Mouse (Mus musculus): ENCODE measurements around the gene Foxn3. TPM values are rescaled to one million over a fixed set of nuclear protein-coding genes. Genes with fewer than 3 reads are reported as not detected.

Gene Foxn3
- polyA plus RNA-seq, 1 experiment from 2014 or later = 95.8 TPM

DNA sequence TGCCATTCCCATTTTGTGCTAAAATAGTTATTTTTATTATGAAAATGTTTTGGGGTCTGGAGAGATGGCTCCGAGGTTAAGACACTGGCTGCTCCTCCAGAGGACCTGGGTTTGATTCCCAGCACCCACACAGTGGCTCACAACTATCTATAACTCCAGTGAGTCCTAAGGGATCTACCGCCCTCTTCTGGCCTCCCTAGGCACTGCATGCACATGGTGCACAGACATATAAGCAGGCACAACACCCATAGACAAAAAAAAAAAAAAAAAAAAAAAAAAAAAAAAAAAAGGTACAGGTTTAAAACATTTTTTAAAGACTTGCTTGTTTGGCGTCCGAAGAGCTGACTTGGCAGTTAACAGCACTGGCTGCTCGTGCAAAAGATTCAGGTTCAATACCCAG, 391.2 kb downstream of the Foxn3 start:
- Histone ChIP-seq H3K9me3 (ENCODE audit: control insufficient read depth, low read length) (no peaks in the 10 kb centered on the region), H3K36me3 (ENCODE audit: control insufficient read depth, insufficient read depth, low read length) (no peaks in the 10 kb centered on the region), H3K9ac (replicated peaks; ENCODE audit: low read depth, low read length) (no peak overlapping the region), H3K4me3 (ENCODE audit: low read depth, low read length) (no peak overlapping the region), H3K27ac (ENCODE audit: low read depth, low read length) (no peak overlapping the region), H3K4me2 (ENCODE audit: low read depth, low read length) (no peak overlapping the region), H3K27me3 (ENCODE audit: control insufficient read depth, insufficient read depth, low read length) (no peaks in the 10 kb centered on the region), H3K4me1 (ENCODE audit: control insufficient read depth, insufficient read depth, low read length) (no peaks in the 10 kb centered on the region)
- no peak for ATAC-seq (ENCODE audit: low read depth)
- WGBS = 87% methylated on average over 5 of the region's 5 CpGs

- H3K4me2 ChIP-seq (ENCODE audit: low read depth, low read length) = no peak overlapping the region
- no peaks in the 10 kb centered on the region for H3K4me1 ChIP-seq (ENCODE audit: control insufficient read depth, insufficient read depth, low read length)
- H3K4me3 ChIP-seq (ENCODE audit: low read depth, low read length) = no peak overlapping the region
- no peak overlapping the region for H3K9ac ChIP-seq (replicated peaks; ENCODE audit: low read depth, low read length)
- no peaks in the 10 kb centered on the region for H3K27me3 ChIP-seq (ENCODE audit: control insufficient read depth, insufficient read depth, low read length)
- H3K27ac ChIP-seq (ENCODE audit: low read depth, low read length) = no peak overlapping the region
- H3K9me3 ChIP-seq (ENCODE audit: control insufficient read depth, low read length) = no peaks in the 10 kb centered on the region
- H3K36me3 ChIP-seq (ENCODE audit: control insufficient read depth, insufficient read depth, low read length) = no peaks in the 10 kb centered on the region
- no peak for ATAC-seq (ENCODE audit: low read depth)
- WGBS = 92% methylated on average over 6 of the region's 6 CpGs
Measured at GRCm38 (mm10) chr12:99169925-99170324, 393.5 kb downstream of the Foxn3 start.

GRCm38 (mm10) chr12:99166091-99166490, 397.3 kb downstream of the Foxn3 start:
- no peak for ATAC-seq (ENCODE audit: low read depth)
- 96% methylated on average over 6 of the region's 6 CpGs for WGBS

GRCm38 (mm10) chr12:99163342-99163682, 400.1 kb downstream of the Foxn3 start:
- H3K4me2 ChIP-seq (ENCODE audit: low read depth, low read length) = no peak overlapping the region
- H3K4me3 ChIP-seq (ENCODE audit: low read depth, low read length) = no peak overlapping the region
- no peak overlapping the region for H3K9ac ChIP-seq (replicated peaks; ENCODE audit: low read depth, low read length)
- WGBS = 36% methylated on average over 9 of the region's 9 CpGs
- ATAC-seq (ENCODE audit: low read depth) = peak; percentile 15; the same call in 1 of the 2 replicates
- no peaks in the 10 kb centered on the region for H3K27me3 ChIP-seq (ENCODE audit: control insufficient read depth, insufficient read depth, low read length)
- H3K4me1 ChIP-seq (ENCODE audit: control insufficient read depth, insufficient read depth, low read length) = peaks cover 4% of the 10 kb centered on the region; the same call in 1 of the 2 replicates
- H3K9me3 ChIP-seq (ENCODE audit: control insufficient read depth, low read length) = no peaks in the 10 kb centered on the region
- no peak overlapping the region for H3K27ac ChIP-seq (ENCODE audit: low read depth, low read length)
- H3K36me3 ChIP-seq (ENCODE audit: control insufficient read depth, insufficient read depth, low read length) = no peaks in the 10 kb centered on the region

More at GRCm38 (mm10) chr12:99166091-99166490, 397.3 kb downstream of the Foxn3 start:
- Histone ChIP-seq H3K4me1 (ENCODE audit: control insufficient read depth, insufficient read depth, low read length) (peaks cover 4% of the 10 kb centered on the region; the same call in 1 of the 2 replicates), H3K27me3 (ENCODE audit: control insufficient read depth, insufficient read depth, low read length) (no peaks in the 10 kb centered on the region), H3K27ac (ENCODE audit: low read depth, low read length) (no peak overlapping the region), H3K36me3 (ENCODE audit: control insufficient read depth, insufficient read depth, low read length) (no peaks in the 10 kb centered on the region), H3K4me3 (ENCODE audit: low read depth, low read length) (no peak overlapping the region), H3K9me3 (ENCODE audit: control insufficient read depth, low read length) (no peaks in the 10 kb centered on the region), H3K4me2 (ENCODE audit: low read depth, low read length) (no peak overlapping the region), H3K9ac (replicated peaks; ENCODE audit: low read depth, low read length) (no peak overlapping the region)

- Histone ChIP-seq H3K4me3 (ENCODE audit: low read depth, low read length) (no peak overlapping the region), H3K4me2 (ENCODE audit: low read depth, low read length) (no peak overlapping the region), H3K4me1 (ENCODE audit: control insufficient read depth, insufficient read depth, low read length) (peaks cover 4% of the 10 kb centered on the region; the same call in 1 of the 2 replicates), H3K9me3 (ENCODE audit: control insufficient read depth, low read length) (no peaks in the 10 kb centered on the region), H3K9ac (replicated peaks; ENCODE audit: low read depth, low read length) (no peak overlapping the region), H3K27me3 (ENCODE audit: control insufficient read depth, insufficient read depth, low read length) (no peaks in the 10 kb centered on the region), H3K27ac (ENCODE audit: low read depth, low read length) (no peak overlapping the region), H3K36me3 (ENCODE audit: control insufficient read depth, insufficient read depth, low read length) (no peaks in the 10 kb centered on the region)
- ATAC-seq (ENCODE audit: low read depth) = peak; percentile 32; the same call in 1 of the 2 replicates
- 55% methylated on average over 12 of the region's 12 CpGs for WGBS
Measured at GRCm38 (mm10) chr12:99162639-99163341, 400.6 kb downstream of the Foxn3 start.

- Histone ChIP-seq H3K4me2 (ENCODE audit: low read depth, low read length) (no peak overlapping the region), H3K36me3 (ENCODE audit: control insufficient read depth, insufficient read depth, low read length) (no peaks in the 10 kb centered on the region), H3K9ac (replicated peaks; ENCODE audit: low read depth, low read length) (no peak overlapping the region), H3K27me3 (ENCODE audit: control insufficient read depth, insufficient read depth, low read length) (no peaks in the 10 kb centered on the region), H3K9me3 (ENCODE audit: control insufficient read depth, low read length) (no peaks in the 10 kb centered on the region), H3K4me3 (ENCODE audit: low read depth, low read length) (no peak overlapping the region), H3K27ac (ENCODE audit: low read depth, low read length) (no peak overlapping the region), H3K4me1 (ENCODE audit: control insufficient read depth, insufficient read depth, low read length) (peaks cover 4% of the 10 kb centered on the region; the same call in 1 of the 2 replicates)
- peak; percentile 75 for ATAC-seq (ENCODE audit: low read depth)
- 65% methylated on average over 10 of the region's 10 CpGs for WGBS
Measured at GRCm38 (mm10) chr12:99162188-99162587, 401.2 kb downstream of the Foxn3 start.

DNA sequence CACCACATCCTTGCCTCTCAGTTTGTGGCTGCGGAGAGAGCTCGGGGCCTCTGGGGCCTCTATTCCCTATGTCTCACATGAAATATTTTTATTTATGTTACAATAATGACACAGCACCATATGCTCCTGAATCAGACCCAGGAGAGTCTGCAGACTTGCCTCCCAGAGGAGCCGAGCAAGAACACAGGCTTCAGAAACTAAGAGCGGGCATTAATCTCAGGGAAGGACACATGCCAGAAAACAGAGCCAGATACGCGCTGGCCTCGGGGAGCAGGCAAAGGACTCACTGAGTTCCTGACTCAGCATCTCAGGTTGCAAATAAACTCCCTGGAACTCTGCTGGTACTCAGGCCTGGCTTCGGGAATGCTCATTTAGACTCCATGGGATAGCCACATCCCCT, 403.3 kb downstream of the Foxn3 start:
- ATAC-seq (ENCODE audit: low read depth) = no peak
- H3K4me1 ChIP-seq (ENCODE audit: control insufficient read depth, insufficient read depth, low read length) = peaks cover 4% of the 10 kb centered on the region; the same call in 1 of the 2 replicates
- H3K27ac ChIP-seq (ENCODE audit: low read depth, low read length) = no peak overlapping the region
- H3K9me3 ChIP-seq (ENCODE audit: control insufficient read depth, low read length) = no peaks in the 10 kb centered on the region
- 61% methylated on average over 8 of the region's 8 CpGs for WGBS
- no peak overlapping the region for H3K4me3 ChIP-seq (ENCODE audit: low read depth, low read length)
- H3K36me3 ChIP-seq (ENCODE audit: control insufficient read depth, insufficient read depth, low read length) = no peaks in the 10 kb centered on the region
- no peaks in the 10 kb centered on the region for H3K27me3 ChIP-seq (ENCODE audit: control insufficient read depth, insufficient read depth, low read length)
- H3K9ac ChIP-seq (replicated peaks; ENCODE audit: low read depth, low read length) = no peak overlapping the region
- no peak overlapping the region for H3K4me2 ChIP-seq (ENCODE audit: low read depth, low read length)

DNA sequence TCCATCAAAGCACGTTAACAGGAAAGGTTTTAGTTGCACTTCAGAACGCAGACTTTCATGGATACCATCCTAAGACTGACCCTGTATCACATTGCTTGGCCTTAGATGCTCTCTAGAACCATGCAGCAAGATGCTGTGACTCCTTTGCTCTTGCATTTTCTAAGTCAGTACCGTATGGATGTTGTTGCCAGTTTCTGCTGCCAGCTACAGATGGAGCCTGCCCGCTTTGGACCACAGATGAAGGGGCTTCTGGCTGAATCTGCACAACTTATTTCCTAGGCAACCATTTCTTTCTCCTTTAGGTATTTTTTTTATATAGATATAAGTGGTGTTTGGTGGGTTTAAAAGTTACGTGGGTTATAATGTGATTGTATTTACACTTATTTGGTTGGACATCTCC, 407.5 kb downstream of the Foxn3 start:
- ATAC-seq (ENCODE audit: low read depth) = no peak
- peaks cover 7% of the 10 kb centered on the region; the same call in 1 of the 2 replicates for H3K4me1 ChIP-seq (ENCODE audit: control insufficient read depth, insufficient read depth, low read length)
- no peak overlapping the region for H3K4me3 ChIP-seq (ENCODE audit: low read depth, low read length)
- no peak overlapping the region for H3K27ac ChIP-seq (ENCODE audit: low read depth, low read length)
- H3K27me3 ChIP-seq (ENCODE audit: control insufficient read depth, insufficient read depth, low read length) = no peaks in the 10 kb centered on the region
- no peak overlapping the region for H3K4me2 ChIP-seq (ENCODE audit: low read depth, low read length)
- no peak overlapping the region for H3K9ac ChIP-seq (replicated peaks; ENCODE audit: low read depth, low read length)
- WGBS = 87% methylated on average over 5 of the region's 5 CpGs
- H3K36me3 ChIP-seq (ENCODE audit: control insufficient read depth, insufficient read depth, low read length) = no peaks in the 10 kb centered on the region
- no peaks in the 10 kb centered on the region for H3K9me3 ChIP-seq (ENCODE audit: control insufficient read depth, low read length)

DNA sequence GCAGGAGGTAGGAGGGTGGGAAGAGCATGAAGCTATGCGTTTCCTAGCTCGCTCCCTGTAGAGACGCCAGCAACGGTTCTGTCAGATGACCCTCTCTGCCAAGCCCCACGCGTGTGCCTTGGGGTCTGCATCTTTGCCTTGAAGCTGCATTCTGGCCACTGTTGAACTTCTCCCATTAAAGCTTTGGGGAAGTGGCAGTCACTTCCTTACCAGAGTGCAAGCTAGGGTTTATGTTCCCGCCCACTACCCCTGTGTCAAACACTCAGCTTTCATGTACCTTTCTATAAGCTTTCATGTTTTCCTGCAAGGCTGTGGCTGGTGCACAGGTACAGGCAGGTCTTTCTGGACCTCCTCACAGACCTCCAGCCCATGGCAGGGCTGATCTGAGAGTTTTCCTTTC, 409.2 kb downstream of the Foxn3 start:
- 68% methylated on average over 7 of the region's 7 CpGs for WGBS
- no peaks in the 10 kb centered on the region for H3K9me3 ChIP-seq (ENCODE audit: control insufficient read depth, low read length)
- no peaks in the 10 kb centered on the region for H3K36me3 ChIP-seq (ENCODE audit: control insufficient read depth, insufficient read depth, low read length)
- H3K4me3 ChIP-seq (ENCODE audit: low read depth, low read length) = no peak overlapping the region
- no peak overlapping the region for H3K27ac ChIP-seq (ENCODE audit: low read depth, low read length)
- H3K27me3 ChIP-seq (ENCODE audit: control insufficient read depth, insufficient read depth, low read length) = no peaks in the 10 kb centered on the region
- H3K4me2 ChIP-seq (ENCODE audit: low read depth, low read length) = no peak overlapping the region
- H3K4me1 ChIP-seq (ENCODE audit: control insufficient read depth, insufficient read depth, low read length) = peaks cover 7% of the 10 kb centered on the region; the same call in 1 of the 2 replicates
- H3K9ac ChIP-seq (replicated peaks; ENCODE audit: low read depth, low read length) = no peak overlapping the region
- ATAC-seq (ENCODE audit: low read depth) = no peak
